Mouse (Mus musculus) embryo, embryonic 9.5 days (tissue): ENCODE data around the gene Aoc2.
"Not testable (repeated sequence)": the region's sequence is repeated elsewhere in the genome, so short reads cannot be mapped to it uniquely, and the experiment has no call there.

Experiments
- DNase-seq: peaks from one replicate; pipeline ENCODE4 v3.0.0-alpha.2; 2017; ENCODE audit errors: extremely low spot score

Aoc2 gene

GRCm38 (mm10) chr11:101354438-101355010 is 29.7 kb downstream of the Aoc2 start:
- DNase-seq = no peak

- DNase-seq = no peak
Measured at GRCm38 (mm10) chr11:101355916-101356315, 31.1 kb downstream of the Aoc2 start.

GRCm38 (mm10) chr11:101357505-101358182 is 32.8 kb downstream of the Aoc2 start:
- DNase-seq = no peak

GRCm38 (mm10) chr11:101359776-101360175 is 34.9 kb downstream of the Aoc2 start:
- DNase-seq = no peak

- DNase-seq = no peak
Measured at GRCm38 (mm10) chr11:101360651-101361113, 35.8 kb downstream of the Aoc2 start.

GRCm38 (mm10) chr11:101364531-101364931 is 39.7 kb downstream of the Aoc2 start:
- no peak for DNase-seq

GRCm38 (mm10) chr11:101367326-101367935 is 42.6 kb downstream of the Aoc2 start, which contains the start of gene G6pc:
G6pc (plus strand) TSS chr11:101367561.
- DNase-seq = no peak

- DNase-seq = no peak
Measured at GRCm38 (mm10) chr11:101370141-101370540, 45.3 kb downstream of the Aoc2 start.

- DNase-seq = no peak
Measured at GRCm38 (mm10) chr11:101374421-101374938, 49.6 kb downstream of the Aoc2 start.

GRCm38 (mm10) chr11:101378196-101378595 is 53.3 kb downstream of the Aoc2 start:
- DNase-seq = not testable (repeated sequence)

- no peak for DNase-seq
Measured at GRCm38 (mm10) chr11:101378926-101379325, 54.1 kb downstream of the Aoc2 start.
